Mouse (Mus musculus) lung, embryonic 14.5 days (tissue): ENCODE results near the gene Dntt. TPM values are rescaled to one million over a fixed set of nuclear protein-coding genes. Genes with fewer than 3 reads are reported as not detected.

ENCODE experiments used
- ATAC-seq: fragments of 200-750 bp; cut with Nextera tagmentation; 2 replicates; pipeline ENCODE4 v1.8.0; 2017; ENCODE audit warnings: mild to moderate bottlenecking, moderate TSS enrichment, moderate library complexity; ENCODE audit not compliant: insufficient read depth
- DNase-seq: peaks from one replicate; pipeline ENCODE4 v3.0.0-alpha.2; 2015
- H3K27ac ChIP-seq: fragments of 300-500 bp; sonication (generic); 2 replicates; pipeline ENCODE4 v1.5.1; 2014; ENCODE audit warnings: low read depth, mild to moderate bottlenecking, moderate library complexity
- H3K27me3 ChIP-seq: fragments of 300-500 bp; sonication (generic); 2 replicates; pipeline ENCODE4 v1.6.1; 2014; ENCODE audit warnings: low read length, control low read depth; ENCODE audit not compliant: insufficient read depth
- H3K36me3 ChIP-seq: fragments of 300-500 bp; sonication (generic); 2 replicates; pipeline ENCODE4 v1.6.1; 2014; ENCODE audit warnings: control low read depth; ENCODE audit not compliant: insufficient read depth
- H3K4me1 ChIP-seq: fragments of 300-500 bp; sonication (generic); 2 replicates; pipeline ENCODE4 v1.6.1; 2014; ENCODE audit warnings: antibody characterized with exemption, control low read depth; ENCODE audit not compliant: insufficient read depth
- H3K4me2 ChIP-seq: fragments of 300-500 bp; sonication (generic); 2 replicates; pipeline ENCODE4 v1.6.1; 2014; ENCODE audit warnings: mild to moderate bottlenecking
- H3K4me3 ChIP-seq: fragments of 300-500 bp; sonication (generic); 2 replicates; pipeline ENCODE4 v1.5.1; 2014; ENCODE audit warnings: low read depth, low read length
- H3K9ac ChIP-seq: fragments of 300-500 bp; sonication (generic); 2 replicates; pipeline ENCODE4 v1.6.1; 2014
- H3K9me3 ChIP-seq: fragments of 300-500 bp; sonication (generic); 2 replicates; pipeline ENCODE4 v1.6.1; 2016; ENCODE audit warnings: low read depth, low read length, control low read depth
- CTCF ChIP-seq: IDR thresholded peaks from 2 replicates; pipeline ENCODE4 v1.5.1; 2016; ENCODE audit warnings: antibody characterized with exemption, low read depth
- WGBS: fragments of 180-500 bp; shearing (Covaris S2); extraction: QIAGEN DNeasy Blood & Tissue Kit; methylation state at CpG from one replicate; pipeline ENCODE4 v1.1.7; 2014; 5-methylcytosine and 5-hydroxymethylcytosine counted together
- polyA plus RNA-seq: library from polyadenylated mRNA; unstranded; fragments of >200 nt; fragmentation: Nextera tagmentation; extraction: Ambion mirVana; gene quantifications from 2 replicates; pipeline ENCODE4 v1.2.1, GENCODE M21; 2014

Gene Dntt
- polyA plus RNA-seq, 1 experiment from 2014 or later, result 0.18 TPM

DNA sequence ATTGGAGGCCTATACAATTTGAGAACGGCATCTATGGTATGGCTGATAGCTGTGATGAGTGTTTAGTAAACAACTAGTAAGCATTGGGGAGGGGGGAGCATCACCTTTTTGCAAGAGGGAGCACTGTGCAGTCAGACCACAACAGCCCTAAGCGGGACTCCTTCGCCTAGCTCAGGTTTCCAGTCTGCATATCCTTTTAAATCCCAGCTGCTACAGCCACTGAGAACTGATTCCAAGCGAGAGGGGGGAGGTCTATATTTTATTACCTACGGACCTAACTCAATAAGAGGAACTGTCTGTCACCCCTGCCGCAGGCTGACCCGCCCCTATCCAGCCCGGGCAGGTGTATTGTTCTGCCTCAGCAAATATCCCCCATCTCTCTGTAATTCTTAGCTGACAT lies 78.5 kb downstream of the Dntt start:
- ATAC-seq, result no peak

DNA sequence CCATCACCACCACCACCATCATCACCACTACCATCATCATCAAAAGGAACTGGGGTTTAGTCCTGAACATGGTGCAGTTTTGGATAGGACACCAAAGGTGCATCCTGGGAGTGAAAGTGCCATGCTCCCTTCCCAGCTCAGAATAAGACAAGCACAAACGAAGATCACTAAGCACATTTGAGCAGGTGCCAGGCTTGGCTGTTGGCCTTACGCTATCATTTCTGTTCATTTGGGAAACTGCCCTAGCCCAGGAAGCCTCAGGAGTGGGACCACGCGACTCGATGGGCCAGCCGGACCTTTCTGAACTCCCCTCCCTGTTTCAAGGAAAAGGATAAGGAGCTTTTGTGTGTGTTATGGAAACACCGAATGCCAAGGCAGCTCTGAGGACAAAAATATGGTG lies 79.6 kb downstream of the Dntt start:
- ATAC-seq (no peak), DNase-seq (no peak)
- 84% methylated on average over 7 of the region's 7 CpGs for WGBS
- Histone ChIP-seq H3K9me3 (no peaks in the 10 kb centered on the region), H3K27ac (no peak overlapping the region), H3K27me3 (no peaks in the 10 kb centered on the region), H3K36me3 (no peaks in the 10 kb centered on the region), H3K9ac (no peak overlapping the region), H3K4me2 (no peak overlapping the region), H3K4me3 (no peak overlapping the region), H3K4me1 (0 out of 2 replicates have a peak, but pooled peaks cover 3% of the 10 kb centered on the region)
- no peak for TF ChIP-seq CTCF

More for the DNA sequence above, 78.5 kb downstream of the Dntt start:
- no peak for DNase-seq
- no peak for TF ChIP-seq CTCF
- no peaks in the 10 kb centered on the region for H3K27me3 ChIP-seq
- H3K4me2 ChIP-seq, result no peak overlapping the region
- no peak overlapping the region for H3K4me3 ChIP-seq
- H3K4me1 ChIP-seq, result no peaks in the 10 kb centered on the region
- WGBS, result 50% methylated on average over 8 of the region's 8 CpGs
- H3K9me3 ChIP-seq, result no peaks in the 10 kb centered on the region
- H3K36me3 ChIP-seq, result no peaks in the 10 kb centered on the region
- no peak overlapping the region for H3K9ac ChIP-seq
- no peak overlapping the region for H3K27ac ChIP-seq

Other genes starting within 250 kb of the Dntt start
- gene Ccnj, start 198.0 kb upstream of the Dntt start, polyA plus RNA-seq, result 13.0 TPM in 2 replicates
- 14.5 and 15.6 TPM in 2 replicates for gene Zfp518a, start 134.6 kb upstream of the Dntt start, polyA plus RNA-seq
- 0.83 and 1.2 TPM in 2 replicates for gene Blnk, start 34.7 kb upstream of the Dntt start, polyA plus RNA-seq
- not detected in 2 replicates for gene Opalin, start 47.8 kb downstream of the Dntt start, polyA plus RNA-seq
- 0.05 TPM in 2 replicates for gene Tll2, start 177.6 kb downstream of the Dntt start, polyA plus RNA-seq
- gene Tm9sf3, start 234.7 kb downstream of the Dntt start, polyA plus RNA-seq, result 172 and 176 TPM in 2 replicates